Mouse (Mus musculus) ES-Bruce4 (cell line): ENCODE measurements at regions not wholly inside any gene's neighbourhood (a gene's known extent, or its start where the extent isn't known, plus 50 kb on each side); places are given as distances from the start of the nearest gene placed in this dataset.

Experiments
- CTCF ChIP-seq: IDR thresholded peaks from one replicate; pipeline ENCODE4 v1.8.1; 2011; ENCODE audit warnings: low read depth, low read length
- POLR2A ChIP-seq: IDR thresholded peaks from one replicate; pipeline ENCODE4 v1.8.1; 2011; ENCODE audit warnings: low read length; ENCODE audit not compliant: insufficient read depth

DNA sequence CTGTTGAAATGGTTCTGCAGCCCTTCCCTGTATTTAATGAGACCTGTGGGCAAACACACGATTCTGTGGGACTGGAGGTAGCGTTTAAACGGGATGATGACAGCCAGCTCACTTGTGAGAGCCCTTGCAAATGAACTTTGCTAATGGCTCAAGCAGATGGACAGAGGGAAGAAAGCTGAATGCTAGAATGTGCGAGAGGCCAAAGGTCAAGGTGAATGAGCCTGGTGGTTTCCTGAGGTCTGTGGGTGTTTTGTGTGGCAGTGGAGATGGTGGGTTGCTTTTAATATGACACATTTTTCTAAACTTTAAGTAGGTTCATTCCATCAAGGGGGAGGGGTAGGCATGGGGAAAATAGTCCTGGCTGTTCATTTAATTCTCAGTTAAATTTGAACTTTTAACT lies 113.7 kb upstream of the Cep162 start:
- TF ChIP-seq POLR2A = no peak
- no peak for TF ChIP-seq CTCF
